Mouse (Mus musculus) G1E (cell line): ENCODE measurements around the gene Akr1b7. TPM values are rescaled to one million over a fixed set of nuclear protein-coding genes. Genes with fewer than 3 reads are reported as not detected.

Experiments used
- ATAC-seq: 2 replicates; pipeline ENCODE4 v1.8.0; 2016; ENCODE audit warnings: mild to moderate bottlenecking; ENCODE audit not compliant: insufficient number of reproducible peaks, poor library complexity, low FRiP score, severe bottlenecking; ENCODE audit errors: extremely low read depth
- DNase-seq: peaks from one replicate; pipeline ENCODE4 v3.0.0; 2012; ENCODE audit warnings: low spot score
- H3K27me3 ChIP-seq: 2 replicates; pipeline ENCODE4 v1.6.1; 2012; ENCODE audit warnings: mild to moderate bottlenecking, low read length, inconsistent platforms; ENCODE audit not compliant: insufficient read depth
- H3K36me3 ChIP-seq: replicated peaks from 2 replicates; pipeline ENCODE3; 2012; ENCODE audit warnings: mild to moderate bottlenecking, inconsistent platforms
- H3K4me1 ChIP-seq: 2 replicates; pipeline ENCODE4 v1.6.1; 2012; ENCODE audit warnings: low read depth, low read length, inconsistent platforms, mixed read lengths; ENCODE audit not compliant: insufficient read depth
- H3K4me3 ChIP-seq: 2 replicates; pipeline ENCODE4 v1.5.1; 2012; ENCODE audit warnings: low read depth, mild to moderate bottlenecking, inconsistent platforms, low read length, moderate library complexity, mixed read lengths
- H3K9me3 ChIP-seq: replicated peaks from 2 replicates; pipeline ENCODE4 v1.6.1; 2012; ENCODE audit warnings: inconsistent platforms
- CTCF ChIP-seq: IDR thresholded peaks from 2 replicates; pipeline ENCODE4 v1.5.1; 2012; ENCODE audit warnings: low read depth, low read length, inconsistent platforms, mixed read lengths
- GATA1 ChIP-seq: IDR thresholded peaks from 2 replicates; pipeline ENCODE4 v1.6.1; 2012; ENCODE audit warnings: borderline replicate concordance, low read length, inconsistent platforms, mixed read lengths
- GATA2 ChIP-seq: IDR thresholded peaks from 2 replicates; pipeline ENCODE4 v1.6.1; 2012; ENCODE audit warnings: low read depth, low read length, inconsistent platforms, borderline replicate concordance
- POLR2AphosphoS5 ChIP-seq: IDR thresholded peaks from 2 replicates; pipeline ENCODE4 v1.6.1; 2012; ENCODE audit warnings: low read depth, low read length, inconsistent platforms; ENCODE audit not compliant: insufficient replicate concordance
- TAL1 ChIP-seq: conservative IDR thresholded peaks from 2 replicates; pipeline ENCODE4 v1.6.1; 2012; ENCODE audit warnings: low read depth, low read length, inconsistent platforms, mixed read lengths
- polyA plus RNA-seq: library from polyadenylated mRNA; stranded (reverse); fragments of >175 nt; gene quantifications from 2 replicates; pipeline ENCODE4 v1.2.3, GENCODE M21; 2012
- total RNA-seq, 2 experiments: library from RNA; stranded (forward) in 1 of 2; stranded (reverse) in 1 of 2; fragments of 200-1000 nt in 1 of 2; fragments of >200 nt in 1 of 2; fragmentation: Nextera tagmentation in 1 of 2; gene quantifications; 2 replicates each; pipeline ENCODE4 v1.2.3; 2014 to 2017

Akr1b7 gene
- total and polyA plus RNA-seq, 3 experiments, result not detected

DNA sequence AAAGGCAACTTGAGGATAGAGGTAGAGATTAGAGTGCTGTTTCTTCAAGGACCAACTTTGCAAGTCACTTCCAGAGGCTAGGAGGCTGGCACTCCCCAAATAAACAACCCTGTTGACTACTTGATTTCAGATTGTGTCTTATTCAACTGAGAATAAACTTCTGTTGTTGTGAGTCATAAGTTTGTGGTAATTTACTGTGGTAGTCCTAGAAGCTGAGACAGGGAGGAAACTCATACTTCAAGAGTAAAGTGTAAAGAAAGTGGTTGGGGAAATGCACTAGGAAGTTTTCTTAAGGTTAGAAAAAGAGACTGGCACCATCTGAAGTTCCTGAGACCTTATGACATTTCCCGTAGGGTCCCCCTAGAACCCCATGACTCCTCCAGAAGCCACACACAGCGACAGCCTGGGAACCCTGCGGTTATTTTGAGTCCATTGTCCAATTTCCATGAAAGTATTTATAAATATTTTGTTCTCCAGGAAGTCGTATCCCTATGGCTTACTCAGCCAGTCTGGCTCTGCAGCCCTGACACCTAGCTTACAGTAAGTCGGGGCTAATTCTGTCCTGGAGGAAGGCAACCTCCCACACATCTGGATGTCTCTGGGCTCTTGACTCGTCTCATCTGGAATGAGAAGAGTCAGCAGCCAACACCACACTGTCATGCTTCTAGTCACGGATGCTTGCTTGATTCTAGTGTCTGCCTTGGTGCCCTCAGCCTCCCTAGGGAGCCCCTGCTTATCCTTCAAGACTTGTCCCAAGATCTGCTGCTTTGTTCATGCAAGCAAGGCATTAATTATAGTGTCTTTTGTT is 41.0 kb downstream of the Akr1b7 start:
- TF ChIP-seq POLR2AphosphoS5, result no peak
- TF ChIP-seq TAL1, result no peak
- no peak for TF ChIP-seq CTCF
- no peak for TF ChIP-seq GATA1
- no peak for TF ChIP-seq GATA2
- ATAC-seq (no peak), DNase-seq (no peak)
- Histone ChIP-seq H3K4me1 (no peaks in the 10 kb centered on the region), H3K36me3 (no peaks in the 10 kb centered on the region), H3K9me3 (no peaks in the 10 kb centered on the region), H3K4me3 (no peak overlapping the region), H3K27me3 (peaks cover 71% of the 10 kb centered on the region)

GRCm38 (mm10) chr6:34459456-34459855 is 47.3 kb downstream of the Akr1b7 start:
- H3K27me3 ChIP-seq, result peaks cover 42% of the 10 kb centered on the region
- H3K4me3 ChIP-seq, result no peak overlapping the region
- DNase-seq, result no peak
- no peaks in the 10 kb centered on the region for H3K9me3 ChIP-seq
- H3K36me3 ChIP-seq, result no peaks in the 10 kb centered on the region
- H3K4me1 ChIP-seq, result no peaks in the 10 kb centered on the region
- TF ChIP-seq GATA2, result no peak
- no peak for TF ChIP-seq CTCF
- no peak for TF ChIP-seq TAL1
- TF ChIP-seq POLR2AphosphoS5, result no peak
- TF ChIP-seq GATA1, result no peak
- ATAC-seq, result no peak

DNA sequence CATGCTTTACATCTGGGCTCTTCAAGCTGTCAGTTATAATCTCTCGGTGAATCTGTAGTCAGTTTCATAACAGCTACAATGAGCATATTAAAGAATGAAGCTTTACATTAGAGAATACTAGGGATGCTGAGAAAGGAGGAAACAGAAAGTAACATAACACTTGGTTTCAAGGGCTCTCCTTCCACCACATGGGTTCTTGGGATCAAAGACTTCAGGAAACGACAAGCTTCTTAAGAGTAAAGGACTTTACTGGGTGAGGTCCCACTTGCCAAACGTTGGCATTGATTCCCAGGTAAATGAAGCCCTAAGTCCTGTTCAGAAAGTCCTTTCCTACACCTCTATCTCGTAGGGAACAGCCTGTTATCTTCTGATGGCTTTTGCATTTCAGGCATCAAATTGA is 48.5 kb downstream of the Akr1b7 start:
- H3K4me1 ChIP-seq, result no peaks in the 10 kb centered on the region
- H3K4me3 ChIP-seq, result no peak overlapping the region
- H3K36me3 ChIP-seq, result no peaks in the 10 kb centered on the region
- DNase-seq (no peak), ATAC-seq (no peak)
- no peaks in the 10 kb centered on the region for H3K9me3 ChIP-seq
- peaks cover 34% of the 10 kb centered on the region for H3K27me3 ChIP-seq
- TF ChIP-seq CTCF (no peak), GATA2 (no peak), TAL1 (no peak), POLR2AphosphoS5 (no peak), GATA1 (no peak)

GRCm38 (mm10) chr6:34463582-34463981 is 51.4 kb downstream of the Akr1b7 start:
- Histone ChIP-seq H3K9me3 (no peaks in the 10 kb centered on the region), H3K4me3 (no peak overlapping the region), H3K4me1 (peaks cover 1% of the 10 kb centered on the region; the same call in 1 of the 2 replicates), H3K36me3 (no peaks in the 10 kb centered on the region), H3K27me3 (peaks cover 20% of the 10 kb centered on the region)
- ATAC-seq (no peak), DNase-seq (no peak)
- TF ChIP-seq TAL1, result no peak
- no peak for TF ChIP-seq GATA1
- no peak for TF ChIP-seq CTCF
- TF ChIP-seq GATA2, result no peak
- TF ChIP-seq POLR2AphosphoS5, result no peak

GRCm38 (mm10) chr6:34471434-34472110 is 59.4 kb downstream of the Akr1b7 start:
- TF ChIP-seq TAL1, result peak; percentile 63
- no peak for TF ChIP-seq GATA1
- ATAC-seq, result peak; percentile 34
- Histone ChIP-seq H3K4me1 (peaks cover 56% of the 10 kb centered on the region), H3K36me3 (no peaks in the 10 kb centered on the region), H3K27me3 (peaks cover under 1% of the 10 kb centered on the region; the same call in 1 of the 2 replicates), H3K4me3 (no peak overlapping the region; the same call in 1 of the 2 replicates), H3K9me3 (no peaks in the 10 kb centered on the region)
- peak; percentile 48 for DNase-seq

Other genes with a start within 250 kb of the Akr1b7 start
- 16.0 and 20.0 TPM in 2 replicates for gene Slc35b4, start 235.2 kb upstream of the Akr1b7 start, total RNA-seq (2014; fragmentation: Nextera tagmentation)
- gene Slc35b4, start 235.2 kb upstream of the Akr1b7 start, total RNA-seq (2017), result 14.8 and 16.7 TPM in 2 replicates
- gene Slc35b4, start 235.2 kb upstream of the Akr1b7 start, polyA plus RNA-seq, result 0.61 and 1.1 TPM in 2 replicates
- gene Akr1b3, start 94.9 kb upstream of the Akr1b7 start, total RNA-seq (2014; fragmentation: Nextera tagmentation), result 52.0 and 58.2 TPM in 2 replicates
- gene Akr1b3, start 94.9 kb upstream of the Akr1b7 start, total RNA-seq (2017), result 54.7 and 59.5 TPM in 2 replicates
- gene Akr1b3, start 94.9 kb upstream of the Akr1b7 start, polyA plus RNA-seq, result 23.3 and 24.6 TPM in 2 replicates
- 1.7 TPM in 1 of 2 replicates, not detected in the other for gene Akr1b8, start 58.2 kb upstream of the Akr1b7 start, total RNA-seq (2014; fragmentation: Nextera tagmentation)
- 0.33 and 0.64 TPM in 2 replicates for gene Akr1b8, start 58.2 kb upstream of the Akr1b7 start, total RNA-seq (2017)
- gene Akr1b8, start 58.2 kb upstream of the Akr1b7 start, polyA plus RNA-seq, result 0.05 and 0.13 TPM in 2 replicates
- 67.6 and 71.7 TPM in 2 replicates for gene Akr1b10, start 28.1 kb upstream of the Akr1b7 start, total RNA-seq (2014; fragmentation: Nextera tagmentation)
- gene Akr1b10, start 28.1 kb upstream of the Akr1b7 start, total RNA-seq (2017), result 43.4 and 48.3 TPM in 2 replicates
- 1.2 and 2.7 TPM in 2 replicates for gene Akr1b10, start 28.1 kb upstream of the Akr1b7 start, polyA plus RNA-seq
- 10.4 and 14.5 TPM in 2 replicates for gene Bpgm, start 63.9 kb downstream of the Akr1b7 start, total RNA-seq (2014; fragmentation: Nextera tagmentation)
- 26.5 and 28.6 TPM in 2 replicates for gene Bpgm, start 63.9 kb downstream of the Akr1b7 start, total RNA-seq (2017)
- 1.4 and 4.9 TPM in 2 replicates for gene Bpgm, start 63.9 kb downstream of the Akr1b7 start, polyA plus RNA-seq
- not detected in 2 replicates for gene Cald1, start 186.2 kb downstream of the Akr1b7 start, total RNA-seq (2014; fragmentation: Nextera tagmentation)
- gene Cald1, start 186.2 kb downstream of the Akr1b7 start, total RNA-seq (2017), result 0.29 and 1.9 TPM in 2 replicates
- gene Cald1, start 186.2 kb downstream of the Akr1b7 start, polyA plus RNA-seq, result not detected in 2 replicates